Mouse (Mus musculus): ENCODE results near the gene Ykt6.

Gene Ykt6

GRCm38 (mm10) chr11:5965865-5966264, 10.4 kb downstream of the Ykt6 start:
- H3K27me3 ChIP-seq (ENCODE audit: control insufficient read depth, insufficient read depth, low read length, poor library complexity, severe bottlenecking), result no peaks in the 10 kb centered on the region
- no peak for DNase-seq (ENCODE audit: low read depth, low spot score)
- peaks cover 33% of the 10 kb centered on the region for H3K36me3 ChIP-seq (ENCODE audit: control insufficient read depth, insufficient read depth, low read length, poor library complexity, severe bottlenecking)

GRCm38 (mm10) chr11:5966751-5967150, 11.3 kb downstream of the Ykt6 start:
- no peaks in the 10 kb centered on the region for H3K27me3 ChIP-seq (ENCODE audit: control insufficient read depth, insufficient read depth, low read length, poor library complexity, severe bottlenecking)
- peaks cover 30% of the 10 kb centered on the region for H3K36me3 ChIP-seq (ENCODE audit: control insufficient read depth, insufficient read depth, low read length, poor library complexity, severe bottlenecking)
- no peak for DNase-seq (ENCODE audit: low read depth, low spot score)

DNA sequence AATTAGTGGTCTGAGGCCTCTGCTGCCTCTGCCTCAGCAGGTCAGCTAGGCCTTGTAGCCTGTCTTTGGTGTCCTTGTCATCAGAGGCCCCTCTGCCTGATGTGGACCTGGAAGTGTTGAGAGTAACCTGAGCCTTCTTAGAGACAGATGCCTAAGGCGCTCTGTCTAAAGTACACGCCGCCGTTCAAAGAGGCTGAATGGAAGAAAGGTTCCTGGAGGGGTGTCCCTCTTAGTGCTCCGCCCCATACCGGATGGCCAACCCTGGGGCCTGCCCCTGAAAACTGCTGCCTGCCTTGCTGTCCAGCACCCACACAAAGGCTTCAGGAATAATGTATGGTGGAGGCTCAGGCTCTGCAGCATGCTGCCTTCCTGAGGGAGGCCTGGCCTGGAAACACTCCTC, 12.7 kb downstream of the Ykt6 start:
- Histone ChIP-seq H3K36me3 (ENCODE audit: control insufficient read depth, insufficient read depth, low read length, poor library complexity, severe bottlenecking) (peaks cover 21% of the 10 kb centered on the region), H3K27me3 (ENCODE audit: control insufficient read depth, insufficient read depth, low read length, poor library complexity, severe bottlenecking) (no peaks in the 10 kb centered on the region)
- no peak for DNase-seq (ENCODE audit: low read depth, low spot score)

GRCm38 (mm10) chr11:5971202-5971601, 15.7 kb downstream of the Ykt6 start:
- H3K36me3 ChIP-seq (ENCODE audit: control insufficient read depth, insufficient read depth, low read length, poor library complexity, severe bottlenecking), result peaks cover 6% of the 10 kb centered on the region; the same call in 1 of the 2 replicates
- no peak for DNase-seq (ENCODE audit: low read depth, low spot score)
- H3K27me3 ChIP-seq (ENCODE audit: control insufficient read depth, insufficient read depth, low read length, poor library complexity, severe bottlenecking), result no peaks in the 10 kb centered on the region

DNA sequence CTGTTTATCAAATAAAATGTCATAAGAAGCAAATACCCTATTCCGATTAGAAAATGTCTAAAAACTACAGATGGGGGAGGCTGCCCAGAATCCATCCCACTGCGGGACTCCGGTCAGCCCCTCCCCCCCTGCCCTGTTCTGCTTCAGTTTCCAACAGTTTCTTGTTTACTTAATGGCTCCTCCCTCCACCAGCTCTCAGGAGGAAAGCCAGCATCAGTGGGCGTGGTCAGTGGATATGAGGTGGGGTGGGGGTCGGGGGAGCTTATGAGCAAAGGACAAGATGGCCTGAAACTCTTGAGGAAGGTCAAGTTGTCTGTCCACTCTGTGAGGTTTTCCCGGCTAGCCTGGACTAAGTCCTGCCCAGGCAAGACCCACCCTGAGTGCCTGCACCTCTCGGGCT, 17.7 kb downstream of the Ykt6 start:
- H3K27me3 ChIP-seq (ENCODE audit: control insufficient read depth, insufficient read depth, low read length, poor library complexity, severe bottlenecking), result no peaks in the 10 kb centered on the region
- peaks cover 1% of the 10 kb centered on the region; the same call in 1 of the 2 replicates for H3K36me3 ChIP-seq (ENCODE audit: control insufficient read depth, insufficient read depth, low read length, poor library complexity, severe bottlenecking)
- DNase-seq (ENCODE audit: low read depth, low spot score), result no peak

DNA sequence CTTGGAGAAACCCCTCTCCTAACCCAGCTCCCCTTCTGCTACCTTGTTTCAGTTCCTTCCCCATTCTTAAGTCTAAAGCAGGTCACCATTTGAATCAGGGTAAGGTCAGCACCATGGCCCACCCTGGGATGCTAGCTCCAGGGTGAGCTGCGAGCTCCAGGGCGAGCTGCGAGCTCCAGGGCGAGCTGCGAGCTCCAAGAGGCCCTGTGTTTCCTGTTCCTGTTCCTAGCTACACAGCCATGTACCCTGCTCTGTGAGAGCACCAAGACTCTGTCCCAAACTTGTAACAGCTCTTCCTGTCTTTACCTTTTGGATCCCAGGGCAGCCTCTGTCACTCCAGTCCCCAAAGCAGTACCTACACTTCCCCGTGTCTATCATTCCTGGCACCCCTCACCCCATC, 18.6 kb downstream of the Ykt6 start:
- DNase-seq (ENCODE audit: low read depth, low spot score), result no peak

DNA sequence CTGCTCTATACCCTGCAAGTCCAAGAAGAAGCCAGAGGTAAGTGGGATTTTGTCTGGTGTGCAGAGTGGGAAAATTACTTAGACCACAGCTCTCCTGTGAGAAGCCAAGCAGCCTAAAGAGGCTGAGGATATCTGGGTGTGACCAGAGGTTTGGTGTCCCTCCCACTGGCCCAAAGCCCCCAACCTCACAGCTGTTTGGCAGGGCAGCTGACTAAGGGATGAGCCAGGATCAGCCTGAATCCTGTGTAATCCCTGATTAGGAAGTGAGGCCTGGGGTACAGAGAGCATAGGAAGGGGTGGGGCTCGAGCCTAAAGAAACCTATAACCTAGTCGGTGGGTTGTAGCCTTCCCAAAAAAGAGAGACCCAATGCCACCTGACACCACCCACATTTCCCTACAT, 19.6 kb downstream of the Ykt6 start:
- no peak for DNase-seq (ENCODE audit: low read depth, low spot score)
- no peaks in the 10 kb centered on the region for H3K36me3 ChIP-seq (ENCODE audit: control insufficient read depth, insufficient read depth, low read length, poor library complexity, severe bottlenecking)

More for the DNA sequence above, 18.6 kb downstream of the Ykt6 start:
- Histone ChIP-seq H3K36me3 (ENCODE audit: control insufficient read depth, insufficient read depth, low read length, poor library complexity, severe bottlenecking) (no peaks in the 10 kb centered on the region), H3K27me3 (ENCODE audit: control insufficient read depth, insufficient read depth, low read length, poor library complexity, severe bottlenecking) (no peaks in the 10 kb centered on the region)

DNA sequence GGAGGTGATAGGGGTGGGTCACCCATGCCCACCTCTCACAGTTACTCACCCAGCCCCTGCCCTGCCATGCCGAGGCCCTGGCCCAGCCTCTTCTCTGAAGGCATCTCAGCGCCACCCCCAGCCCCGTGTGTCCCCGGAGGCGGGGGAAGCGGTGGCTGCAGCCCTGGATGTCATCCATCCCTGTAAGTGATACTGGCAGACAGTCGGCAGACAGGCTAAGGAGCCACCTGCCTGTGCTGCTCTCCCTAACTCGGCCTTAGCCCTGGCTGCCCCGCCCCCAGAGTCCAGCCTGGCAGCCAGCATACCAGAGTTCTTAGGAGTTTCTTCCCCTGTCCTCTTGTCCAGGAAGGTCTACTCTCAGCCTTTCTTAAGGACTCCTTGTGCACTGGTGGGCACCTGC, 20.6 kb downstream of the Ykt6 start:
- Histone ChIP-seq H3K36me3 (ENCODE audit: control insufficient read depth, insufficient read depth, low read length, poor library complexity, severe bottlenecking) (no peaks in the 10 kb centered on the region), H3K27me3 (ENCODE audit: control insufficient read depth, insufficient read depth, low read length, poor library complexity, severe bottlenecking) (no peaks in the 10 kb centered on the region)
- no peak for DNase-seq (ENCODE audit: low read depth, low spot score)

More for the DNA sequence above, 19.6 kb downstream of the Ykt6 start:
- no peaks in the 10 kb centered on the region for H3K27me3 ChIP-seq (ENCODE audit: control insufficient read depth, insufficient read depth, low read length, poor library complexity, severe bottlenecking)

DNA sequence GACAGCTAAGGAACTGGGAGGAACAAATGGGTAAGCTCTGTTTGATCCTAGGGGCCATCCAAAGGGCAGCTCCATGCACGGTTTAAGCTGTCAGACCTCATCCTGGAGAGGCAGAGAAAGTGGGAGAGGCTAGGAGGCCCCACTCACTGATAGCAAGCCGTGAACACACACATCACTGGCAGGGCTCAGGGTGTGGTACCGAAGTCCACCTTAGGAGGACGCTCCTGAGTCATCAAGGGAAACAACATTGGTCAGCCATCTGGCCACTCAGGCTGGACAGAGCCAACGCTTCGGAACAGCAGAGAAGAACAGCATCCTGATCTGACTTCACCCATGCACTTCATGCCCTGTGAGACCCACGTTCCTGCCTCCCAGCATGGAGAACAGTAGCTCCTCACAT, 23.6 kb downstream of the Ykt6 start:
- DNase-seq (ENCODE audit: low read depth, low spot score), result no peak

GRCm38 (mm10) chr11:5980108-5980507, 24.6 kb downstream of the Ykt6 start:
- no peaks in the 10 kb centered on the region for H3K27me3 ChIP-seq (ENCODE audit: control insufficient read depth, insufficient read depth, low read length, poor library complexity, severe bottlenecking)
- no peak for DNase-seq (ENCODE audit: low read depth, low spot score)
- no peaks in the 10 kb centered on the region for H3K36me3 ChIP-seq (ENCODE audit: control insufficient read depth, insufficient read depth, low read length, poor library complexity, severe bottlenecking)

More for the DNA sequence above, 23.6 kb downstream of the Ykt6 start:
- Histone ChIP-seq H3K27me3 (ENCODE audit: control insufficient read depth, insufficient read depth, low read length, poor library complexity, severe bottlenecking) (no peaks in the 10 kb centered on the region), H3K36me3 (ENCODE audit: control insufficient read depth, insufficient read depth, low read length, poor library complexity, severe bottlenecking) (no peaks in the 10 kb centered on the region)

DNA sequence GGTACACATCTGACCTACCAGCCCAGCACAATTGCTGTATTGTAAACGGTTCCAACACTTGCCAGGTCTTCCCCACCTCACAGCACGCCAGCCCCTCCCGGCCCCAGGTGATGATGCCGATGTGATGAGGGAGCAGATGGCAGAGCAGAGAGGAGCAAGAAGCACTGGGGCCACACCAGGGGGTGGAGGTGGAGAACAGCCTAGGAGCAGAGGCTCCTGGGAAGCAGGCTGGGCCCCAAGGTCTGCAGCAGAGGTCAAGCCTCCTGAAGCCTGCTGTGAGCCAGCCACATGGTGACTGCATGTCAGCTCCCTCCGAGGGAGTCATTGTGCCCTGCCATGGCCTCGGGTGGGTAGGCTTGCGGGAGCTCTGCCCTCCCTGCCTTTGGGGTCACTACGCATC, 25.1 kb downstream of the Ykt6 start:
- no peak for DNase-seq (ENCODE audit: low read depth, low spot score)
- H3K27me3 ChIP-seq (ENCODE audit: control insufficient read depth, insufficient read depth, low read length, poor library complexity, severe bottlenecking), result no peaks in the 10 kb centered on the region
- H3K36me3 ChIP-seq (ENCODE audit: control insufficient read depth, insufficient read depth, low read length, poor library complexity, severe bottlenecking), result no peaks in the 10 kb centered on the region

DNA sequence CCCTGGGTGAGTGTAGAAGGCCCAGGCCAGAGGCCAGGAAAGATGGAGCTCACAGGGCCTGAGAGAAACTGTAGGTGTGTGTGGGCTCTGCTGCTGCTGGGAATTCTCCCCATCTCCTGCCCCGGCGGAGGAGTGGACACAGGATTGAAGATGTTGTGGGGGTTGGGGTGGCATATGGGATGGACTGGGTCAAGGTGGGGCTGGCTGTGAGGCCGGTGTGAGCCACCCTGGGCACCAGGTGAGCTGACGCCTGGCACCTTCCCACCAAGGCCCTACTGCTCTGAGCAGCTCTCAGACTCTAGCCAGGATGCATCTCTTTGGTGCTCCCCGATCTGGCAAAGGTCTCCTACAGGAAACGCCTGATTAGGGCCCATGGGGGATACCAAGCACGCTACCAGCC, 25.8 kb downstream of the Ykt6 start:
- Histone ChIP-seq H3K27me3 (ENCODE audit: control insufficient read depth, insufficient read depth, low read length, poor library complexity, severe bottlenecking) (no peaks in the 10 kb centered on the region), H3K36me3 (ENCODE audit: control insufficient read depth, insufficient read depth, low read length, poor library complexity, severe bottlenecking) (no peaks in the 10 kb centered on the region)
- no peak for DNase-seq (ENCODE audit: low read depth, low spot score)

DNA sequence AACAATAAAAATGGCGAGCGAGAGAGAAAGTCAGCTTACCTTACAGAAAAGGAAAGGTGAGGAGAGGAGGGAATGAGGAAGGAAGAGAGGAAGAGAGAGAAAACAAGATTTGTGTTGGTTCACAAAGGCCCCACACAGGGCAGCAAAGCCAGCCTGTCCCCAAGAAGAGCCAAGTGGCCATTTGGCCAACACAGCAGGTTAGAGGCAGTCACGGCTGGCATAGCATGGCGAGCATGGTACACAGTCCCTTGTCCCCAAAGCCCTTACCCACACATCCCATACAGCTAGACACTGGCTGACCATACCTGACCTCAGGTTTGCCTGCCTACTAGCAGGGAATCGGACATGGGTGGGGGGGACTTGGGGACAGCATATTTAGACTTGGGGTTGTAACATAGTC, 28.1 kb downstream of the Ykt6 start:
- Histone ChIP-seq H3K36me3 (ENCODE audit: control insufficient read depth, insufficient read depth, low read length, poor library complexity, severe bottlenecking) (no peaks in the 10 kb centered on the region), H3K27me3 (ENCODE audit: control insufficient read depth, insufficient read depth, low read length, poor library complexity, severe bottlenecking) (no peaks in the 10 kb centered on the region)
- no peak for DNase-seq (ENCODE audit: low read depth, low spot score)

DNA sequence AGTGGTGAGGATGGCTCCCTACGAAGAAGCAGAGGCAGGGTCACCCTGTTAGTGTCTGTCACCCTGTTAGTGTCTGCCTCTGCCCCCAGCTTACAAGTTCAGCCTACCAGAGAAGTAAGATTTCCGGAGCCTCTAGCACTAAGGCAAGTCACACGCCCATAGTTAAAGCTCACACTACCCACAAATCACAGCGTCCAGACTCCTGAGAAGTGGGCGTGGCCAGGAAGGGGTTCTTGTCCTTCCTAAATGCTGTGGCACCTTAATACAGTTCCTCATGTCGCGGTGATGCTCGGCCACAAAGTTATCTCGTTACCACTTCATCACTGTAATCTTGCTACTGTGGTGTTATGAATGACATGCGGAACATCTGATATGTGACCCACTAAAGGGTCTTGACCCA, 32.6 kb downstream of the Ykt6 start:
- H3K36me3 ChIP-seq (ENCODE audit: control insufficient read depth, insufficient read depth, low read length, poor library complexity, severe bottlenecking), result no peaks in the 10 kb centered on the region
- DNase-seq (ENCODE audit: low read depth, low spot score), result no peak
- H3K27me3 ChIP-seq (ENCODE audit: control insufficient read depth, insufficient read depth, low read length, poor library complexity, severe bottlenecking), result no peaks in the 10 kb centered on the region

- DNase-seq (ENCODE audit: low read depth, low spot score), result no peak
- H3K36me3 ChIP-seq (ENCODE audit: control insufficient read depth, insufficient read depth, low read length, poor library complexity, severe bottlenecking), result no peaks in the 10 kb centered on the region
- H3K27me3 ChIP-seq (ENCODE audit: control insufficient read depth, insufficient read depth, low read length, poor library complexity, severe bottlenecking), result no peaks in the 10 kb centered on the region
Observed at GRCm38 (mm10) chr11:5989954-5990593, 34.6 kb downstream of the Ykt6 start.

- Histone ChIP-seq H3K36me3 (ENCODE audit: control insufficient read depth, insufficient read depth, low read length, poor library complexity, severe bottlenecking) (no peaks in the 10 kb centered on the region), H3K27me3 (ENCODE audit: control insufficient read depth, insufficient read depth, low read length, poor library complexity, severe bottlenecking) (no peaks in the 10 kb centered on the region)
- DNase-seq (ENCODE audit: low read depth, low spot score), result peak; percentile 83
Observed at GRCm38 (mm10) chr11:5990910-5991309, 35.4 kb downstream of the Ykt6 start.

Measured in splenic B cell, adult 2 months (primary cell).